Mouse (Mus musculus) adrenal gland (tissue): ENCODE measurements at regions not wholly inside any gene's neighbourhood (a gene's known extent, or its start where the extent isn't known, plus 50 kb on each side); places are given as distances from the start of the nearest gene placed in this dataset.

ENCODE experiments used
- intact Hi-C: fragments of 180-260 bp; cut with DNase I; formaldehyde crosslinking; loops from one replicate; pipeline ENCODE4 v1.15.1; 2025

DNA sequence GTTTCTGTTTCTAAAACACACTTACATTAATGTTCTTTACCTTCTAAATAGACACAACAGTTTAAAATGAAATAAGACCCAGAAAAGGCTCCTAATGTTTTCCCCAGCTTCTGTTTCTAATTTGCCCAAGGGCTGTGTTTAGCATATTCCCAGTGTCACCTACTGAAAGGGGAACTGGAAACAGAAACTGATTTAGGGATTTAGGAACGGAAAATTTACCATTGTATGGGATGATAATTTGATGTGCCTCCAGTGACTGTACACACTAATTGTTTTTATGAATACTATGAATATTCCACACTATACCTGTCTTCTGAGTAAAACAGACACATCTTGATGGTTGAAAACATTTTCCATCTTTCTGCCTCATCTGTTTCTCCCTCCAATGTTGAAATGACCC, 728.0 kb upstream of the Cited2 start:
- intact Hi-C loops, result no loop called here

DNA sequence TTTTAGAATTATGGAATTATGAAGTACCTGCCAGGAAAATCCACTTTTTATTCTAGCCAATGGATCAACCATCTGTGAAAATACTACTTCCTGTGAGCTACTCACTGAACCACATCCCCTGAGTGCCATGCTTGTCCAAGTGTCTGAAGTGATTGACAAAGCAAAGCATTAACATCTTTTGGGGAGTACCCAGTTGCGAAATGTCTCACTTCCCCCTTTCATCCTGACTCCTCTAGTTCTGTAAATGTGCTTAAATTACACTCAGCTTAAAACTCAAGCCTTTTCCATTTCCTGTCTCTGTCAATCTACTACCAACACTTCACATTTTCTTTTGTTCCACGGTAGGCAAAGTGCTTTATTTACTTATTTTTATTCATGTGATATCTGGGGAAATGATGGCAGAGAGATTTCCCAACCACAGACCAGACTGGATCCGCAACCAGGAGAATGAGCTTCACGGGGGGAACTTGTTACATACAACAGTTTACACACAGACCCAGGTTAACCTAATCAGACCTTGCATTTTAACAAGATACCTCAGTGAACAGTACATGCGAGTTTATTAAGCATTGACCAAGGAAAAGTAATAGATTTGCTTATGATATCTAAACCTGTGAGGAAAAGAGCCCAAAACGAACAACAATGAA, 726.1 kb upstream of the Cited2 start:
- intact Hi-C loops, result no loop called here

DNA sequence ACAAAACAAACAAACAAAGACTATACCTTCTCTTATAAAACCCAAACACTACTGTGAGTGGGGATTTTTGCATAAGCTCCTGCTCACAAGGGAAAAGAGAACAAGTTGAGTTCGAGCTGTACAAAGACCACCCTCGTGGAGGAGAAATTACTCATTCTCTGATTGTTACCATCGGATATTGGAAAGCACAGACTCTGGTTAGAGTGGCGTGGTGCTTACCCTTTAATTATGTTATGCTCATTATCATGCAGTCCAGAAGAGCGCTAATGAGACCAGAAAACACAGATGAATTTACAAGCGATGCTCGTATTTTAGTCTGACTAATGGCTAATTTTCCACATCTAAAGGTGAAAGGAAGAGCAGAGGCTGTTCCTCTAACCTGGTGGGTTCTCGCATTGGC, 721.7 kb upstream of the Cited2 start:
- intact Hi-C loops, result no loop called here

DNA sequence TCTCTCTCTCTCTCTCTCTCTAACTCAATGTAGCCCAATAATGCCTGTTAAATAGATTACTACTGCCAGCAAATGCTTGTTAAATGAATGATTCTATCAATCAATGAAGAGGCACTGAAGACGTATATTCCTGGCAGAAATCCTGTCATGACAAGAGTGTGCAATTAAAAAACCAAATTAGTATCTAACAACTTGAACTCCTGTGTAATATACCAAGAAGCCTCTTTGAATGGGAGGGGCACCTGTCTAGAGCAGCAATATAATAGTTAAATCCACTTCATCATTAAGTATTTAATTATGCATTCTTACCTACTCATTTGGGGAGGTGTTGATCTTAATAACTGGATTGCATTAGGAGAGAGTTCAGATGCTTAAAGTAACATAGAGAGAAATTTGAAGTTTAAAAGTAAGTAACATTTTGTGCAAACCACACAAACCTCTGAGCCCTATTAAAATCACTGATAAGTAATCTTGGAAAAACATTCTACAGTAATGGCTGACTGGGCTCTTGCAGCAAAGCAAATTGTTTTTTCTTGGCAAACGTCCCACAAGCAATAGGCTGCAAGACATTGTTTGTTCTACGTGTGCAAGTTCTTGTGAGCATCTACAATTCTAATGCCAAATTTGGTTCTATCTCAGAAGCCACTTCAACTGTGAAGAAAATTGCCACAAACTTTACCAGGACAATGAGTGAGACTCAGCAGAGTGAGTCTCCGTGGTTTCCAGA, 719.7 kb upstream of the Cited2 start:
- intact Hi-C loops, result no loop called here

DNA sequence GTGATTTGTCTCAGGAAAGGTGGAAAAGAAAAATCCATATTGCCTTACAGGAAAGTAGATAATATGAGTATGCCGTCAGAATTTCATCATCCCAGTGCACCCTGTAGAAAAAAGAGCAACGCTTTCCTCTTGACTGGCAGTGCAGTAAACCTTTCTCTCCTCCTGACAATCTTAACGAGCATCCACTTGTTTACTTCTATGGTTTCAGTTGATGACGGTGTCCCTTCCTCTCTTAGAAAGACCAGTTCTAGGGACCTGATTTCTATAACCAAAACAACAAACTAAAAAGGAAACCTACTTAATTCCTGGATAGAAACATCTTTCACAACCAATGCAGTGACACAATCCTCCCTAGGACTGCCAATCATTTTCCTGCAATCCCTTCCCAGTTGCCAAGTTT, 714.3 kb upstream of the Cited2 start:
- intact Hi-C loops, result no loop called here

DNA sequence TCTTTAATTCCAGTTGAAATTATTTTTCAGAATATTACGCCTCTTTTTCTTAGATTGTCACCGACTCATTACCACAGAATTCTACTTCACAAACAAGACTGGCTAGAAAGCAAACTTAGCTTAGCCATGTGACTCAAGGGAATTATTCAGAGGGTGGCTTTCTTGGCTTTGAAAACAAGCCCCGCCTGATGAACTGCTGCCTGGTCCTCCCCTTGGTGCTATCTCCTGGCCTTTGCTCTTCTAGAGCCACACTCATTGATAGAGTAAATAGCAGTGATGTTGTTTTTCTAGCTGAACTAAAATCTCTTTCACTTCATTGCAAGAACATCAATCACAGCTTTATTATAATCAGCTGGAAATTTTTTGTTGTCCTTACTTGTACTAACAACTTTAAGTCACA, 713.0 kb upstream of the Cited2 start:
- intact Hi-C loops, result loop anchor here (5.0 kb wide), 1 partner anchor 712 kb away; the partner anchor contains the start of gene Cited2

DNA sequence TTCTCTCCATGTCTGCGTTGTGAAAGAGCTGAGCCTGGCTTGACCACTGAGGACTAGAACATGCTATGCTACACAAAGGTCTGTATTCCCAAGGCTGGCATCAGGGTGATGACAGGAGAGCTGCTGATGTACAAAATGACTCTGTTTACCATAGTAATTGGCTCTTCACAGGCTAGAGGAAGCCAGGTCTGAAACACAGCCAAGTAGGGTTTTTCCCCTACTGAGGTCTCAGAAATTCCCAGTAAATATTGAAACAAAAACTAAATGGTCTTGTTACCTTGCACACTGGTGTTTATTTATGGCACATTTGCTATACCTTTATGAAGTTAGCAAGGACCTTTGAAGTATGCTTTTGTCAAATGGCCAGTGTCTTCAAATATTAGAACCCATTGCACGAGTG, 711.1 kb upstream of the Cited2 start:
- intact Hi-C loops, result loop anchor here (5.0 kb wide), 1 partner anchor 710 kb away; the partner anchor contains the start of gene Cited2

DNA sequence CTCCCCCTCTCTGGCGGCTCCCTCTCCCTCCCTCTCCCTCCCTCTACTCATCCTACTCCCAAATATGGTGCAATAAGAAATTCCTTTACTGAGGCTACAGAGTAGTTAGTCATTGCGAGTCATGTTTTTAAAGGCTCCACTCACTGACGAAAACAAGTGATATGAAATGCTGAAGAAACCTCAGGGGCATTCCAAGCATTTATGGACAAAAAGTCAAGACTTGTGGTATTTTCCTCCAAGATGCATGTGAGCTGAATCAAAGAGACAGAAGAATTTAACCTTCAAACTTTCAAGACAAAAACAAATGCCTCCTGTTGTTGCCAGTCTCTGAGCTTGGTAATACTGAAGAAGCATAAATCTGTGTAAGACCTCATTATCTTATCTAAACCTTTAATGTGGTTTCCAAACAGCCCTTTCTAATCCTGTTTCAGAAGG, 710.5 kb upstream of the Cited2 start:
- intact Hi-C loops, result loop anchor here (5.0 kb wide), 1 partner anchor 710 kb away; the partner anchor contains the start of gene Cited2

DNA sequence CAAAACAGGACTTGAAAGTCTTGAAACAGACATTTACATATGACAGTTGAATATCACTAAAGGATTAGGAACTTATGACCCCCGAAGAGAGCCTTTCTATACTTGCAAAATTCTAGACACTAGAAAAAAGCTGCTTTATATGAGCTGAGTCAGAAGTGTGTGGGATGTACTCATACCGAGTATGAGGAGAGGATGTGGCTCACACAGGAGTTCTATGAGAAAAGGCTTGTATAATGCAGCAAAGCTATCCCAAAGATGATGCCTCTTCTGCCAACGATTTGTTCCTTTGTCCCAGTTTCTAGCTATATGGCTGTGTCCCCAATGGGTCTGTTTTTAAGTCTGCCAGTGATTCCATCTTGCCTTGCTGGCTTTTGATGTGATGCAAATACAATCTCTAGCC, 708.2 kb upstream of the Cited2 start:
- intact Hi-C loops, result loop anchor here (5.0 kb wide), 1 partner anchor 707 kb away; the partner anchor contains the start of gene Cited2

DNA sequence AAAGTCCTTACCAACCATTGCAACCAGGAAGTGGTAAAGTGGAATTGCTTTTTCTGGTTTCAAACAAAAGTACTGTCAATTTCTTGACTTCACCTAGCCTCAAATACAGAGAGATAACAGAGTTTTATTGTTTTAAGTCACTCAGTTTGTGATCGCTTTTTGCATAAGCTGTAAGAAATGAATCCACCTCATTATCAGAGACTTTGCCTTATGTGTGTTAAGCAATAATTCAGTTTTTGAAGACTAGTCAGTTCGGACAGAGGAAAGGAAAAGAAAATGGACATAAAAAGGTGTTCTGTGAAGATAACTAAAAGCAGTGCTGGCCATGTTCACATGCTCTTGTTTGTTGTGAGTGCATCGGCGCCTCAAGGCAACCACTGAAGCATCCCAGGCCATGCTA, 706.2 kb upstream of the Cited2 start:
- intact Hi-C loops, result no loop called here

DNA sequence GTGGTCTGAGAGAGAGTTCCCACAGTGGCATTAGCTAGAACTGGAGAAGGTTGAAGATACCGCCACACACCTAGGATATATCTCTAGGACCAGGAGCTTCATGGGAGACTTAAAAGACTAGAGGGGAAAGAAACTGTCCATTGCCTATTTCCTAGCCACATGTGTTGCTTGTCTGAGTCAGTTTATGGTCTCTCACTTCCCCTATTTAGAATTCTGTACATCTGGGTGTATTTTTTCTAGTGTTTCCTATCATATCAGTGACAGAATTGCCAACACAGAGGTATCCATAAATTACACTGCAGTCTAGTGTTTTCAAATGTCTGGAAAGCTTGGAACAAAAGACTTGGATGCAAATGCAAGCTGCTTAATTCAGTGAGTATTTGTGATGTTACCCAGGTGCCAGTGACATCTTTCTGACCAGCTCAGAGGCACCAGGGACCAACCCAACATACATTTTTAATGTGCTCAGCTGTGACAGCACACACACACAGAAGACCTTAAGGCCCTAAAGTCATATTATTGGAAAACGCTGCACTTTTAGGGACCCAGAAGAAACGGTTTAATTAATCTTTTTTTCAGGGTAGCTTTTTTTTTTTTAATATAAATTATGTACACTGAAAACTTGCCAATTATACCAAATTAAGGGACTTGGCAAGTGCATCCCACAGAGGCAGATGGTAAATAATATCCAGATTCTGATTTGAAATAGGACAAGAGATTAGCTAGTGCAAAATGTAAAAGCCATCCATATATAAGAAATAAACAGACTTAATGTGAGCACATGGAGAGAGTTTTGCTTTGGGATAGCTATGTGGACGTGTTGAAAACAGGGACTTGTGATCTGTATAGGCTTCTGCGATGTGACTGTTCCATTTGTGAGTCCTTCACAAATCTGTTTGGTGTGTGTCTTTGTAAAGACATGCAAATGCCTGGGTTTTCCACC, 700.5 kb upstream of the Cited2 start:
- intact Hi-C loops, result no loop called here

DNA sequence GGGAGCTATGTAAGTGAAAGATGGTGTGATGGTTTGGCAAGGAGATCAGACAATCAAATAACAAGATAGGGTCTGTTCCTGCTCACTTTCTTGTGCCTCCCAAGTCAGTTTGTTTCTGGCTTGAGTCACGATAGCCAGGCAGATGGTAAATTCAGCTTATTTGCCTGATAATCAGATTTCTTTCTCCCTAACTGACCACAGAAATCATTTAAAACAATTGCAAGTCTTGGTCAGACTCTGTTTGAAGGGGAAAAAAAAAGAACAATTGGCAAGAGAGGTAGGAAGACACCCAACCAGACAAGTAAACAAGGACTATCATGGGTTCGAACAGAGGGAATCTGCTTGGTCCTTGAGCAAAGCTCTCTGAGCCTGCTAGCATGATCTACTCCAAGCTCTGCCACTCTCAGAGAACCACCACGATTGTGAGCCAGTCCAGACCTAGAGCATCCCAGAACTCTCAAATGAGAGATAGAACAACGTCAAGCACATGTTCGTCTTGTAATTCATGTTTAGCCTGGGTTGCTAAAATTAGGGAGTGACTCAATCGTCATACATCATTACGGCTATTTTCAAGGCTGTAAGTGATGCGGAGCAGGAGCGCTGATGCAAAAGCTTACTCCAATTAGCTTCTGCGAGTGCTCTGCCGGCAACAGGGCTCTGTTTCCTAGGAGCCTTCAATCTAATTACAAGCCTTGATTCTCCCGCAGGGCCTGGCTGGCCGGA, 699.3 kb upstream of the Cited2 start:
- intact Hi-C loops, result no loop called here

DNA sequence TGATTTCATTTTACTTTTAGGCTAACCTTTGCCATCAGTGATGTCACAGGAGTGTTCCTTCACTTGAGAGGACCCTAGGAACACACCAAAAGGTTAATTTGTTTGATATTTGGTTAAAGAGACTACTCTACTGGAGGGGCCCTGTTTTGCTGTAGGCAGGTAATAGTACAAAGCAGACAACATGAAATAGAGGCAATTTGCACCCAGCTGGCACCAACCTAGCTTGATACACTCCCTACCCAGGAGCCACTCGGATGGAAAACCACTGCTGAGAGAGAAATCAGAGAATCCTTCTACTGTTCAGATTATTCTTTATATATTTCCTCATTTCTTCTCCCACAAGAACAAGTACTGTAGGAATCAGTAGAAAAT, 698.7 kb upstream of the Cited2 start:
- intact Hi-C loops, result no loop called here

DNA sequence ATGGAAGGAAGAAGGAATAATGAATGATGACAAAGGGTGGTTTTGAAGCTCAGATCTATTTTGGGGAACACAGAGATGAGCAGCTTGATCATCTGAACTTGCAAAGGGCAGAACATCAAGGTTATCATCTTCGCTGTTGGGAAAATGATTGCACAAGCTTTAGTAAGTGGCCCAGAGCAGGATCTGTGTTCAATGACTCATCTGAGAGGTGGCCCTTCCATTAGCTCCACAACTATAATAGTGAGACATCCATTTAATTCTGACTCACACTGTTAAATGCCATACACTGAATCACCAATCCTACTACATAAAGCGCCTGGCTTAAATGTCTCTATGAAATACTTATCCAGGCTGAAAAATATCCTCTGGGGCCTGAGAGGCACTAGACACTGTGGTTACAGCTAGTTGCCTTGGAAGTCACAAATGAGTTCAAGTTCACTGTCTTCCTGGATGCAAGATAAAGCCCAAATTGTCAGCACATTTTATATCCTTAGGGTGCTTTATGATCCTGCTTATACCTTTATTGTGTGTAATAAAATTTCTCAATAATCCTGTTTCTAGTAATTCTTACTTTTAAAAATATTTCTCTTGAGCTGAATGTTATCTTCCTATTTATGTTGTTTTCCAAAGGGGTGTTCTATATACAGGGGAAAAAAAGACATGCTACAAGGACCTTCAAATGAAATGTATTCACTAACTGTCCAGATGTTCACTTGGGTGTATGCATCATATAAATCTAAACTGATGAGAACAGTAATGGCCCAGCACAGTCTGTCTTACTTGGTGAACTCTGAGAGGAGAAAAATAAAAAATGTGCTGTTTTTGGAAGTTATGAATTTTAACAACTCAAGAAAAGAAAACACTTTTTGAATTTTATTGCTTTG, 687.9 kb upstream of the Cited2 start:
- intact Hi-C loops, result loop anchor here (5.0 kb wide), 1 partner anchor 43 kb away; no protein-coding TSS in a partner anchor

DNA sequence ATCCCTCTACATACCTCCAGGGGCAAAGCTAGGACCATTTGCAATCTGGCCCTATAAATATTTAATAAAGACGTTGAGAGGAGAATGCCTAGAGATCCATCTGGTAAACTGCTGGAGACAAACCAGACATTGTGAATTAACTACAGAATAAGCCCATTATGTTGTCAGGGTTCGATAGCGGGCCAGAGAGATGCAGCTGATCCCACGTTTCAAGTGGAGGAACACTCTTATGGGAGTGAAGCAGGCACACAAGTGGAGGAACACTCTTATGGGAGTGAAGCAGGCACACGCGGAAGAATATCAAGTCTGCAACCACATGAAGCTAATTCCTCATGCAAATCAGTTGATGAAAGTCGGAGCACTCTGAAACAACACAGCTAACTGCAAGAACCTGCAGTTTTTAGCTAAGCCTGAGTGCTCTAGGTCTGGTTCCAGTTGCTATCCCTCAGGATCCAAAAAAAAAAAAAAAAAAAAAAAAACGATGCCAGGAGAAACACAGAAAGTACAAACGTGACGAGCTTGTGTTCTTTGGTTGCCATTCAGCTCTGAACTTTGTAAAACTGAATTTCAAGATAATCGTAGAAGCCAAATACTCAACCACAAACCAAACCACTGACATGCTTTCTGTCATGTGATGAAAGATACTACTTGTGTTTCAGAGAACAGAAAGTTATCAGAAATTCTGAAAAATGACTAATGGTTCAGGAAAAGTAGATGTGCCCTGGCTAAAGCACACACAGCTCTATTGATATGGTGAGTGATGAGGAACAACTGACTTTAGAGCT, 684.6 kb upstream of the Cited2 start:
- intact Hi-C loops, result loop anchor here (5.0 kb wide), 1 partner anchor 46 kb away; no protein-coding TSS in a partner anchor

DNA sequence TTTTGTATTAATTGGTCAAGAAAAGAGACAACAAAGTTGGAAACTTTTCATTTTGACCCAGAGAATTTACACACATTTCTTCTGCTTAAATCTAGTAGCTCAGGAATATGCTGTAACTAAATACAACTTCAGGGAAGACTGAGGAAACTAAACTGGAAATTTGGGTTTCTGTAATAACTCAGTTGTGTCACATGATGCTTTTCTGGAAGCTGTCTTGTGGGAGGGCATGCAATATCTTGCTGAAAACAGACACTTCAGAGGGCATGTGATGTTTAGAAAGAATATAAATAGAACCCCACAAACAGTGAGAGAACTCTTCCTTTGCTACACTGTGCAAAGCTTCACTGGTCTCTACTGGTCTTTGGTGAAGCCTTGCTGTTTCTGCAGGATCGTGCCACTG, 680.9 kb upstream of the Cited2 start:
- intact Hi-C loops, result no loop called here

DNA sequence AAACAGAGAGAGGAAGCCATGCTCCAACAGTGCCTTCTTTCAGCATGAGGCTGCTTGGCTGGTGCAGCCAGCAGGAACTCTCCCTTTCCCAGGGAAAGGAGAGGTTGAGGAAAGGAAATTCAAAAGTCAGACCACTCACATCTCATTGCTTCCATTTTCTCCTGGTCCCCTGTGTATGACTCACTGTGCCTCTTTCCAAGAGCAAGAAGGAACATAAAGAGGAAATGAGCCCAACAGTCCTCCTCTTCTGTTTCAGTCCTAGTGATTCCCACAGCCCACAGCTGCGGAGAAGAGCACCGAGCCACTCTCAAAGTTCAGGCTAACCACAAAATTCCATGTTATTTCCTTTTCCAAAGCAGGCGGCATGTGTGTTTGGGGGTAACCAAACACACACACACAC, 680.0 kb upstream of the Cited2 start:
- intact Hi-C loops, result no loop called here

DNA sequence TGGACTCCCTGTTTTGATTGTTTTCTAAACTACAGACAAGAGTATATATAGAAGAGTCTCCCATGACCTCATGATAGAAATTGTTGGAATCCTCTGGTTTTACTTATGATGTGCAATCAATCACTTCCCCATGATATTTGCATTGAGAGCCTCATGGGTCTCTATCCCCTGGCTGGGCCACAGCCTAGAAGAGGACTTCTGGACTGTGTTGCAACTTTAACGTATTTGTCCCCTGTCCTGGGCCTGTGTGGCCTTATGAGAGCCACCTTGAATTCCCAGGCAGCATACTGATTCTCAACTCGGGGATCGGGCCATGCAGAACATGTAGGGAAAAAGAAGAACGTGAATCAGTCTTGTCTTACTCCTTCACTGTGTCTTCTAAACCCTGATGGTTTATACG, 676.3 kb upstream of the Cited2 start:
- intact Hi-C loops, result no loop called here

DNA sequence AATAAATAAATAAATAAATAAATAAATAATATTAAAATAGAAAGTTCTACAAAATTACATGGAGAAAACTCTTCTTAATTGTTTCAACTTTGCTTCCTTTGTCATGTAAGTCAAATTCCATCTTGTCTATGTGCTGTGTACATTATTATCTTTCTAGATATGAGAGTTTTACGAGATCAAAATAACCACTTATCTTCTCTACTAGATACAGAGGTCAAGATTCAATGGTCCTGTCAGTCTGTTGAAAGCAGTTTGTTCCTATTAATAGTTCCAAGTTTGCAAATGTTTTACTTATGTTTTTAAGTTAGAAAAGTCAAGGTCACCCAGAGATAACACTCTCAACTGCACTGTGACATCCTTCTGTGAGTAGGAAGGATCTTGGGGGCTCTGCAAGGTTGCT, 650.1 kb upstream of the Cited2 start:
- intact Hi-C loops, result no loop called here
